Mouse (Mus musculus): Measurements from ENCODE around the gene Scn4b. TPM values are rescaled to one million over a fixed set of nuclear protein-coding genes. Genes with fewer than 3 reads are reported as not detected.
A peak's percentile ranks its signal among the peaks of the same experiment; 100 is the strongest.

Scn4b gene
- polyA plus RNA-seq, 1 experiment from 2014 or later = 0.62 TPM

DNA sequence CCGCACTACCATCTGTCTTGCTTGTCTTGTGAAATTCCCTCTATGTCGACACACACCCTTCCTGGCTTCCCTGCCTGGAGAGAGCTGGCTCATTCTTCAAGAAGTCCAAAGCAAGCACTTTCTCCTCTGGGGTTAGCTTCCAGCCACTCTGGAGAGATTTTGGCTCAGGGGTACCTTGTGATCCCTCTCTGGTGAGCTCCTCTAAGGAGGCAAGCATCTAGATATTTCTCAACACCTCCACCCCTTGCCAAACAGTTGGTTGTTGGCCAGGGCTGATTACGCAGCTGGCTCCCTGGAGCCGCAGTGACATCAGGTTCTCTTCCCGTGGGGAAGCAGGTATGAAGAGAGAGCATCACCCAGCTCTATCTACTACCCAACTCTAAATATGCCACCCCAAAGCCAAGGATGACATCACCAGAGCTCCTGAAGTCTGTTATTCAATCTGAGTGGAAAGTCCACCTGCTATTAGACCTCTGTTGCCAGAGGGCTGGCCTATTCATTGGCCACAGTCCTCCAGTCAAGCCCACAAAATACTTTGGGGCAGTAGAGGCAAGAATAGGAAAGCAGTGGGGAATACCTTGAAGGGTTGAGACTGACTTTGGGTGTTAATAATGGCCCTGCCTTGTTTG is 63.2 kb downstream of the Scn4b start:
- ATAC-seq (replicated peaks; ENCODE audit: low FRiP score) = no peak
- H3K9me3 ChIP-seq (replicated peaks) = no peaks in the 10 kb centered on the region
- no peak overlapping the region for H3K27ac ChIP-seq
- H3K4me1 ChIP-seq = peaks cover 12% of the 10 kb centered on the region
- H3K4me3 ChIP-seq (replicated peaks) = no peak overlapping the region
- no peak overlapping the region for H3K4me2 ChIP-seq
- 85% methylated on average over 5 of the region's 5 CpGs for WGBS
- H3K9ac ChIP-seq = no peak overlapping the region
- no peaks in the 10 kb centered on the region for H3K36me3 ChIP-seq
- H3K27me3 ChIP-seq = no peaks in the 10 kb centered on the region

DNA sequence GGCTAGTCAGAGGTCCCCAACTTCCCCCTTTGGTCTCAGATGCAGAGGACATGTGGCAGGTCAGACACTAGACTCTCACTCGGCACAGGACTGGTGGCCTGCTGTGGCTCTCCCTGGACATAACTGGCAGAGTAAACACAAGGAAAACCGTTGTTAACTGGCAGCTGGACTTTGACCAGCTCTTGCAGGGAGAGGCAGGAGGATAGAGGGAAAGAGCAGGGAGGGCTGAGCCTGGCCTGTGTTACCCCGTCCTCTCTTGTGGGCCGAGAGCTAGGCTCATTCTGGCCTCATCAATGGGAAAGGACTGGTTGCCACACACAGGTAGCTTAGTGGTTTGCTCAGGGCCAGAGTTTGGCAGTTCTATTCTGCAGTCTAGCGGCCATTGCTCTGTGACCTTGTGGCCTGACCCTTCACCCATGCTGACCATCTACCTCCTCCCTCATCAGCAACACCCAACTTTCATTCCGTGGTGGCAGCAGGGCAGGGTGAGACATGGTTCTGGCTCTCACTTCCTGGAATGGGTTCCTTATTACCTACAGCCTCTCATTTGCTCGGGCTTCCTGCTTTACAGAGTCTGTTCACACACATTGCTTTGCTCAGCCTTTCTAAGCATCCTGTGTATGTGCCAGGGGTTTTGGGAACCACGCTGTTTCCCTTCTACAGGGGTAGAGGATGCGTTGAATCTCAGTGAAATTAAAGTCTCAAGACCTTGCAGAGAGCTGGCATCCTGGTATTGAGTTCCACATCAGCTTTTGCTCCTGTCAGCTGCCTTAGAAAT is 64.0 kb downstream of the Scn4b start:
- 64% methylated on average over 9 of the region's 9 CpGs for WGBS
- H3K36me3 ChIP-seq = no peaks in the 10 kb centered on the region
- H3K4me3 ChIP-seq (replicated peaks) = no peak overlapping the region
- no peaks in the 10 kb centered on the region for H3K27me3 ChIP-seq
- peaks cover 15% of the 10 kb centered on the region for H3K4me1 ChIP-seq
- H3K4me2 ChIP-seq = no peak overlapping the region
- no peak overlapping the region for H3K27ac ChIP-seq
- H3K9me3 ChIP-seq (replicated peaks) = no peaks in the 10 kb centered on the region
- ATAC-seq (replicated peaks; ENCODE audit: low FRiP score) = peak; percentile 33; the same call in 1 of the 2 replicates
- H3K9ac ChIP-seq = no peak overlapping the region

Other genes with a start within 250 kb of the Scn4b start
- 714 and 843 TPM in 2 replicates for gene Atp5l, start 217.7 kb upstream of the Scn4b start, polyA plus RNA-seq (2015; fragmentation: Nextera tagmentation; extraction: Ambion mirVana)
- gene Ube4a, start 172.8 kb upstream of the Scn4b start, polyA plus RNA-seq (2015; fragmentation: Nextera tagmentation; extraction: Ambion mirVana) = 23.7 and 25.5 TPM in 2 replicates
- gene Cd3g, start 158.0 kb upstream of the Scn4b start, polyA plus RNA-seq (2015; fragmentation: Nextera tagmentation; extraction: Ambion mirVana) = not detected in 2 replicates
- gene Cd3d, start 156.6 kb upstream of the Scn4b start, polyA plus RNA-seq (2015; fragmentation: Nextera tagmentation; extraction: Ambion mirVana) = not detected in 2 replicates
- 0.28 TPM in 1 of 2 replicates, not detected in the other for gene Cd3e, start 128.8 kb upstream of the Scn4b start, polyA plus RNA-seq (2015; fragmentation: Nextera tagmentation; extraction: Ambion mirVana)
- gene Mpzl2, start 98.6 kb upstream of the Scn4b start, polyA plus RNA-seq (2015; fragmentation: Nextera tagmentation; extraction: Ambion mirVana) = 17.9 and 20.5 TPM in 2 replicates
- gene Mpzl3, start 83.2 kb upstream of the Scn4b start, polyA plus RNA-seq (2015; fragmentation: Nextera tagmentation; extraction: Ambion mirVana) = 2.7 and 3.0 TPM in 2 replicates
- gene Jaml, start 59.2 kb upstream of the Scn4b start, polyA plus RNA-seq (2015; fragmentation: Nextera tagmentation; extraction: Ambion mirVana) = 0.19 and 0.42 TPM in 2 replicates
- gene Scn2b, start 20.6 kb upstream of the Scn4b start, polyA plus RNA-seq (2015; fragmentation: Nextera tagmentation; extraction: Ambion mirVana) = 4.6 and 5.4 TPM in 2 replicates
- gene BC049352, start 43.6 kb downstream of the Scn4b start, polyA plus RNA-seq (2015; fragmentation: Nextera tagmentation; extraction: Ambion mirVana) = not detected in 2 replicates
- gene Tmprss4, start 65.7 kb downstream of the Scn4b start, polyA plus RNA-seq (2015; fragmentation: Nextera tagmentation; extraction: Ambion mirVana) = 0.27 and 1.4 TPM in 2 replicates
- 0.77 and 1.2 TPM in 2 replicates for gene Il10ra, start 130.8 kb downstream of the Scn4b start, polyA plus RNA-seq (2015; fragmentation: Nextera tagmentation; extraction: Ambion mirVana)
- gene Tmprss13, start 180.7 kb downstream of the Scn4b start, polyA plus RNA-seq (2015; fragmentation: Nextera tagmentation; extraction: Ambion mirVana) = 0.23 and 0.38 TPM in 2 replicates
- gene Fxyd6, start 231.8 kb downstream of the Scn4b start, polyA plus RNA-seq (2015; fragmentation: Nextera tagmentation; extraction: Ambion mirVana) = 178 and 187 TPM in 2 replicates